Mouse (Mus musculus) frontal cortex, postnatal 14 days (tissue): ENCODE data around the gene Slc6a16.

Experiments
- DNase-seq, 2 experiments: peaks; one replicate each; pipeline ENCODE4 v3.0.0; 2022; ENCODE audit warnings: low spot score in 2 of 2

Gene Slc6a16

DNA sequence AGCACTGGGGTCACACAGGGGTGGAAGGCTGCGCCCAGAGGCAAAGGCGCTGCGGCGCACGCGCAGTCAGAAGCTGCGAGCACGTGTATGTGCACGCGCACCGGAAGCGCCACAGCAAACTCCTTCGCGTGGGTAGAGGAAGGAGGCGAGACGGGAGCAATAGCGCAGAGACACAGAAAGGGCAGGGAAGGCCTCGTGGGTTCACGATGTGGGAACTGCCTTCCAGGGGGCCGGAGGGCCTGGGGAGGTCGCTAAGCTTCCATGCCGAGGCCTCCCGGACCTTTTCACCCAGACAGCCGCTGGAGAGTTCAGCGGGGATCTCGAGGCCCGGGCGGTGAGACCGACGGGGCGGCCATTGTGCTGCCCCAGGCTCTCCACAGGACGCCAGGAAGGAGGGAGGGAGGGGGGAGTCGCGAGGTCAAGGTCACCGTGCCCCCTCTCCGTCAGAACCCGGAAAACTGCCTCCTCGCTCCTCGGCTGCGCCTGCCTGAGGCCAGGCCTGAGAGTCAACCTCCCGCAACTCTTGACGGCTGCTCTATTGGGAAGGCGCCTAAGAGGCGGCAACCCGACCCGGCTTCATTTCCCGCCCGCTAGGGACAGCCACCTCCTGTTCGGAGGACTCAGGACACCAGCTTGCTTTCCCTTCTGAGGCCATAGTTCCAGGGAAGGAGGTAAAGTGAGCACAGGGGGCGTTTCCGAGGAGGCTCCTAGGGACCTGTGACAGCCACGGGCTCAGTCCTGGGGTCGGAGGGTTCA, at the start of gene Slc6a16:
TSS of gene Slc6a16 (plus strand) at position 453 of the 756 bp plus-strand sequence.
- peak in 1 of 2 experiments; percentile 61 for DNase-seq

GRCm38 (mm10) chr7:45191161-45191560, 49.7 kb upstream of the Slc6a16 start:
- DNase-seq, result no peak

GRCm38 (mm10) chr7:45191803-45192363, 49.0 kb upstream of the Slc6a16 start:
- DNase-seq, result no peak

DNA sequence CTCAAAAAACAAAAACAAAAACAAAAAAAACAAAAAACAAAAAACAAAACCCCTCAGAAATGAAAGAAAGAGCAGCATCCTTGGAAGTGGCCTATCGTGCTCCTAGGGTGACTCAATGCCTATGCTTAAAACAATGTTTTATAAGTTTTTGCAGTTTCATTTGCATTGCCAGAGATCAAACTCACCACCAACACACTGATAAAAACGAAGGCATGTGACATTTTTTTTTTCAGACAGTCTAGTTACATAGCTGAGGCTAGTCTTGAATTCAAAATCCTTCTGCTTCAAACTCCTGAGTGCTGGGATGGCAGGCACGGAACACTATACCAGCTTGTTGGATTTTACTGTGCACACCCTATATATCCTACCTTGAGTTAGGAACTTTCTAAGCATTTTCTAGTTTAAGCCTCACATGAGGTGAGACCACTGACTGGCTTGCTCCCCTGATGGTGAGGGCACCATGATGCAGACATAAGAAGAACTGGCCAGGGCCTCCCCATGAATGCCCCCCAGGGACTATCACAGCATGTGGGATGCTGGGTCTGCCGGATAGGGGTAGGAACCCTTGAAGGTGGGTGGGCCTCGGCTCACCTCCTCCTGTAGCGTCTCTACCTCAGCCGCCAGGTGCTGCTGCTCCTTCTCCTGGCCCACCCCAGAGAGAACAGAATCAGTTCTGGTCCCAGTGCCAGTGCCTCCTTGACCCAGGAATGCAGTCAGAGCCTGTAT, 48.1 kb upstream of the Slc6a16 start:
- no peak for DNase-seq

- DNase-seq, result no peak
Observed at GRCm38 (mm10) chr7:45193406-45193805, 47.5 kb upstream of the Slc6a16 start.

GRCm38 (mm10) chr7:45193871-45194785, 46.8 kb upstream of the Slc6a16 start:
- no peak for DNase-seq

DNA sequence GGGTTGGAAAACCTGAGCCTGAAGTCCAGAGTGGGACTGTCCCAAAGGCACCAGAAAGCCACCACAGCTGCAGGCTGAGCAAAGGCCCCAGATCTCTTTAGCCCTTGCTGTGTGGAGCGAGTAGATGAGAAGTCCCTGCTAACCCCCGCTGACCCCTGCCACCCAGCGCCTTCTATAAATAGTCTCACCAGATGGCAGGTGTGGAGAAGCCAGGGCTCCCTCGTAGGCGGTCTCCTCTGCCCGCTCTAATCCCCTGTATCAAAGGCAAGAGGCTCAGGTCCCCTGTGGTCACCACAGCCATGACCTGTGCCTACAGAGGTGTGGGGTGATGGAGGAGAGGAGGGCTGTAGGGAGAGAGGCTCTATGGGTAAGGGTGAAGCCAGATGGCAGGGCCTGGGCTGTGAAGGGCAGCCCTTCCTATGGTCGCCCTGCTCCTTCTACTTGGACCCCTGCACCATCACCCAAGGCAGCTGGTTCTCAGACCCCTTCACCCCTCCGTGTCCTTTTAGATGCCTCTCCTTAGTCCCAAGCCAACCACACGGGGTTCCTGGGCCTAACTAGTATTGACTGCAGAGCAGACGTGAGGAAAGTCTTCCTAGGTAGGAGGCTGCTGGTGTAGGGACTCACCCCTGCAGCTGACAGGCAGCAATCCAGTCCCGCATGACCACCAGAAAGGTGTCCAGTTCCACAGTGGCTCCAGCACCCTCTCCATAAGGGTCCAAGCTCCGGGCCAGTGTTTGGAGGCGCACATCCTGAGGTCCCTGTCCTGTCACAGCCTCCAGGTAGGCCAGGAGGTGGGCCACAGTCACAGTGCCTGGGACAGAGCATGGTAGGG, 45.3 kb upstream of the Slc6a16 start:
- DNase-seq, result no peak

- no peak for DNase-seq
Observed at GRCm38 (mm10) chr7:45196176-45196535, 44.7 kb upstream of the Slc6a16 start.

- no peak for DNase-seq
Observed at GRCm38 (mm10) chr7:45196994-45197393, 43.9 kb upstream of the Slc6a16 start.

DNA sequence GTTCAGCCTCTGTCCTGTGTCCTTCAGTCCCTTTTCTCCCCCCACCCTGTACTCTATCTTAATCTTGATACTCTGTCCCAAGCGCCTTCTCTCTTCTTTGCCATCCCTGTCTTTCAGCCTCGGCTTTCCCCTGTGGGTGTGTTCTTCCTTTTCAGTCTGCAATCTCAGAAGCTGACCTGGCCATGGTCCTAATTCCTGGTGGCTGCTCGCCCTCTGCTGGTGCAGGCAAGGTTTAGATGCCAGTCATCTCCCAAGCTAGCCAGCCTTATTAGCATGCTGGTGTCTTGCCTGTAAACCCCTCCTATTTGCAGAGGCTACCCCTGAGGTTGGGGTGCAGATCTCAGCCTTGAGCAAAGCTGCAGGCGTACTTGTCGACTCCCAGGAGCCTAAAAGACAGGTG, 42.5 kb upstream of the Slc6a16 start:
- DNase-seq, result peak; percentile 44 to 53

DNA sequence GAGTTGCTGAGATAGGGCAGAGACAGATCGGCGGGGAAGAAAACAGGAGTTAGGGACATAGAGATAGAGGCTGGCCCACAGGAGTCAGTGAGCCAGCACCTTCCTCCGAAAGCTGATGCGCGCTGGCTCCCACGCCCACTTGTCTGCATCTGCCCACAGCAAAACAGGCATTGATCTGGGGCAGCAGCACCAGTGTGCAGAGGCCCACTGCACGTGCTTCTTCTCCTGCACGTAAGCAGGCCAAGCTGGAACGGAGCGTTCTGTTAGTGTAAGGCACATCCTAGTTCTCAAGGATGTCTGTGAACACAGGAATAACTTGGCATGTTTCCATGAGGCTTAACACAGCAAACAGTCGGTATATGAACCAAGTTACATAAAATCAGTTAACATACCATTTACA, 41.9 kb upstream of the Slc6a16 start:
- no peak for DNase-seq

DNA sequence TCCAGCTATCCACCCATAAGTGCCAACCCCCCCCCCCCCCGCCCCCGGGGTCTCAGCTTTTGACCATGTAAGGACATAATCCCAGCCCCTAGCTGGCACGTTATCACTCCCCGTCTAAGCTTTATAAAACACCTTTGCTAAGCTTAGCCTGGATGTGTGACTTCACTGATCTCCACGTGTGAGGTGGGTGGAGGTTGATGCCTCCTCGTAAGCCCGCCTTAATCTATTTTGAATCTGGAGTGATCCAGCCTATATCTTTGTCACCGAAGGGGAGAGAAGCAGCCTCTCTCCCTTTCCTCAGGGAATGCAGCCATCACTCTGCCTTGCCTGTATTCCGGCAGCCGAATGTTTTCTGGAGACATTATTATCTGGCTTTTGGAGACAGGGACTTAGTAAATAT, 38.2 kb upstream of the Slc6a16 start:
- DNase-seq, result no peak

GRCm38 (mm10) chr7:45204380-45205143, 36.3 kb upstream of the Slc6a16 start, which contains the start of gene Ccdc155:
Gene Ccdc155 (minus strand): TSS chr7:45204892.
- peak; percentile 86 to 89 for DNase-seq

DNA sequence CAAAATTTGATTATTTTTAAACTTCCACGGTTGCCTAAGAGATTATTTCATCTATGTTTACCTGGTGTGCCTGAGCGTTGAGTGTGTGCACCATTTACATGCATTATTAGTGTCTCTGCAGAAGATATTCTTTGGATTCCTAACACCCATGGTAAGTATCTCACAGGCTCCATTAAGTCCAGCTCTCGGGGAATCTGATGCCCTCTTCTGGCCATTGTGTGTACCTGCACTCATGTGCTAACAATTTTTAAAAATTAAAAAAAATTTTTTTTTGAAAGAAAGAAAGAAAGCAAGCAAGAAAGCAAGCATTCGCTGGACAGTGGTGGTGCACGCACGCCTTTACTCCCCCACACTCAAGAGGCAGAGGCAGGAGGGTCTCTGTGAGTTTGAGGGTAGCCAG, 32.6 kb upstream of the Slc6a16 start:
- DNase-seq, result no peak

DNA sequence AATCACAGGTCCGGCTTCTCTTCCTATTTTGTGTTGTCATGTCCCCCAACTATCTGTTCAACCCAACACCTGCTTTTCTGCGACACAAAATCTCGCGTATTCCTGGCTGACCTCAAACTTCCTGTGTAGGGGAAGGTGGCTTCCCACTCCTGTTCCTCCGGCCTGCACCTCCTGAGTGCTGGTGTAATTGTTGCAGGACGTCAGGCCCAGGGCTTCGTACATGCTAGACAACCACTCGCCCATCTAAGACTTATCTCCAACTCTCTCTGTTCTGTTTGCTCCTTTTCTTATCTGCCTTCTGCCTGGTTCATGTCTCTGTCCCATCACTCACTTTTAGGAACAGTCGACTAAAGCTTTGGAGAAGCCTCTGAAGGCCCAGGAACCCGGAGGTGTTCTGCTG, 29.8 kb upstream of the Slc6a16 start:
- no peak for DNase-seq

DNA sequence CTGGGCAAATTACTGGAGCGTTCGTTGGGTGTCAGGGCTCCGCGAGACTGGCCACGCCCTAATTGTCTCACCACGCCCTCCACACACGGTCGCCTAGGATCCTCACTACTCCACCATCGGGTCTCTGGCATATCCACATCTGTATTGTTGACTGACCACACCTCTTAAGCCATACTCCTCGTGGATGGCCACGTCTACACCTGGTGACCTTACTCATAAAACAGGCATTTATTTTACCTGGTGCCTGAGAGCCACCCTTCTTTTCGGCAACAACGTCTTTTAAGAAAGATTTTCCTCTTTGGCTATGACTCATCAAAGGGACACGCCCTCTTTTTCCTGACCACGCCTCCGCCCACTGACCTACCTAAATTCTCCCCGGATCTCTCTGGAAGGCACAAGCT, 29.0 kb upstream of the Slc6a16 start, which contains the start of gene Dkkl1:
TSS of gene Dkkl1 (minus strand) at position 297 of the 401 bp plus-strand sequence.
- no peak for DNase-seq

GRCm38 (mm10) chr7:45212356-45212755, 28.5 kb upstream of the Slc6a16 start:
- DNase-seq, result no peak

- DNase-seq, result no peak
Observed at GRCm38 (mm10) chr7:45213708-45214107, 27.2 kb upstream of the Slc6a16 start.

- DNase-seq, result no peak
Observed at GRCm38 (mm10) chr7:45215673-45216441, 25.0 kb upstream of the Slc6a16 start, which contains the start of gene Tead2. Gene Tead2 (plus strand): TSS chr7:45215753.
